Mouse (Mus musculus) cerebellum, postnatal 10 days (tissue): ENCODE results near the gene Epha4.

Source experiments
- DNase-seq, 2 experiments: peaks; one replicate each; pipeline ENCODE4 v3.0.0; 2021; ENCODE audit warnings: mixed read lengths in 2 of 2

Epha4 gene

GRCm38 (mm10) chr1:77512059-77512407 lies 2.9 kb downstream of the Epha4 start:
- DNase-seq = no peak

- no peak for DNase-seq
These were observed 3.4 kb downstream of the Epha4 start for GRCm38 (mm10) chr1:77511372-77512058.

DNA sequence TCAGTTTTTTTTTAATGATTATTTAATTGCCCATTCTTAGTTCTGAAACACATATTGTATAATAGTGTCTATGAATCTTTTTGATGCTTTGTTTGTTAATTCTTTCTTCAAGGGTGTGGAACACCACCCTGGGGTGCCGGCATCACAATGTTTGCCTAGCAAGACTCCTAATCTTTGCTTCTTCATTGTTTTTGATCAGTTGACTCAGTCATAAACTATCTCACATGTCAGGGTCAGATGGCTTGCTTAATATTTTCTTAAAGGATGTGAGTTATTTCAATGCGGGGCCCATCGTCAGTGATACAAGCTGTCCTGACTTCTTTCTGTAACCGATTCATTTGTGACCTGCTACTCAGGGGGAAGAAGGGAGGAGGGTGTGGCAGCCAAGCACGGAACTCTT lies 4.3 kb downstream of the Epha4 start:
- no peak for DNase-seq

- DNase-seq = peak in 1 of 2 experiments; percentile 6
These were observed 8.1 kb downstream of the Epha4 start for GRCm38 (mm10) chr1:77506856-77507200.

GRCm38 (mm10) chr1:77506038-77506855 lies 8.6 kb downstream of the Epha4 start:
- peak; percentile 66 to 81 for DNase-seq

GRCm38 (mm10) chr1:77505263-77505662 lies 9.6 kb downstream of the Epha4 start:
- DNase-seq = no peak

DNA sequence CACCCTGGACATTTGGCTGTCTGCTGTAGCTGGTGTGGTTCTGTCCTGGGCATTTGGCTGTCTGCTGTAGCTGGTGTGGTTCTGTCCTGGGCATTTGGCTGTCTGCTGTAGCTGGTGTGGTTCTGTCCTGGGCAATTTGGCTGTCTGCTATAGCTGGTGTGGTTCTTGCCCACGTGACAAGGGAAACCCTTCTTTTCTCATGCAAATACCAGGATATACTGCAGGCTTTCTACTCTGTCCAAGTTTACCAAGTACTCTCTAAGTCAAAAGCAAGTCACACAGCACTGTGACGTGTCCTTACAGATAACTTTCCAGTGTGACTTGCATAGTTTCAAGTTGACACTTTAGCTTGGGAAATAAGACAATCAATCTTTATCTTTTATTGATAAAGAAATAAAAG lies 10.1 kb downstream of the Epha4 start:
- DNase-seq = no peak

DNA sequence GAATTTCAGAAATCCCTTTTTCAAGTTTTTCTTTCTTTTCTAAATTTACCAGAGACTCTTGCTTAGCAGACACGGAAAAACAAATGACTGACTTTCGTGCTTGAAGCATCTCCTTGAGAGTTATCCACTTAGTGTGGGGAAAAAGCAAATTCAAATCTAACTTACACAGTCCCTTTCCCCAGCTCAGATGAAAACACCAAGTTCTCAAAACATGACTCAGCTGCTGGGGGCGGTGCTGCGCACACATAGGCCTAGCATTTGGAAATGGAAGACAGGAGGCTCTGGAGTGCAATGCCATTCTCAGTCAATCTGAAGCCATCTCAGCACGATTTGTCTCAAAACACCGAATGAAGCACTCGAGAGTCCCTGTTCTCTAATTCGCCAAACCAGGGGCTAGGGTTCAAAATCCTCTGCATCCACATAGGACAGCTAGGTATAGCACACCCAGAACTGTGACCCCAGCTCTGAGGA lies 11.1 kb downstream of the Epha4 start:
- DNase-seq = no peak

- no peak for DNase-seq
These were observed 12.3 kb downstream of the Epha4 start for GRCm38 (mm10) chr1:77502554-77503119.

GRCm38 (mm10) chr1:77501363-77501933 lies 13.4 kb downstream of the Epha4 start:
- no peak for DNase-seq

GRCm38 (mm10) chr1:77497506-77497905 lies 17.4 kb downstream of the Epha4 start:
- DNase-seq = no peak

GRCm38 (mm10) chr1:77496468-77497181 lies 18.3 kb downstream of the Epha4 start:
- DNase-seq = peak; percentile 34 to 48

- no peak for DNase-seq
These were observed 19.1 kb downstream of the Epha4 start for GRCm38 (mm10) chr1:77495790-77496158.

DNA sequence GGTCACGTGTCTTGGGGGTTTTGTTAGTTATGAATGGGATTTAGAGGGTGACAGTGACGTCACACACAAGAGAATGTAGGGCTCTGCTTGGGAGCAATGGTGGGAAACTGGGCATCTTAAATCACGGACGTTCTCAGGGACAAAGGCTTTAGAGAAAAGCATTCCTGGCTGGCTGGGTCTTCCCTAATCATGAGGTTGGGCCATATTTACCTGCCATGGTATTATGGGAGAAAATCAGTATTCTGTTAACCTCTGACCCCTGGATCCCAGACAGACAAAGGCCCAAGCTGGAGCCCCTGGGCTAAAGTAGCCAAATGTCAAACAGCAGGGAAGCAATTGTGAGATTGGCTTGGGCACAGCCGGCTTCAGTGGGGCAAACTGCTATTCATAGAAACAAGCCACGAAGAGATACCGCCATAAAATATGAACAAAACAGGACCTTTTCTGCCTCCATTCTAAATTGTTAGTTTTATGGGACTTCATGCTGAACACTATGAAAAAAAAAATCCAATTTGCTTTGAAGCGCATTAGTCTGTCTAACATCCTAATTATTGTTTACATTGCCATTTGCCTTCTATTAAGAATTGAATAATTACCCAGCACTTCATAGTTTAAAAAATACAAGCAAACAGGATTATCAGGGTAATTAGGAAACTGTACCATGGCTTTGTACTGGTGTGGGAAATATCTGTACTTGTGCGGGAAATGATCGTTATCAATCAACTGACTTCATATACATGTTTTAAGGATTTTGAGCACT lies 19.7 kb downstream of the Epha4 start:
- DNase-seq = peak; percentile 38 to 40

GRCm38 (mm10) chr1:77493841-77494635 lies 20.9 kb downstream of the Epha4 start:
- DNase-seq = peak in 1 of 2 experiments; percentile 41

DNA sequence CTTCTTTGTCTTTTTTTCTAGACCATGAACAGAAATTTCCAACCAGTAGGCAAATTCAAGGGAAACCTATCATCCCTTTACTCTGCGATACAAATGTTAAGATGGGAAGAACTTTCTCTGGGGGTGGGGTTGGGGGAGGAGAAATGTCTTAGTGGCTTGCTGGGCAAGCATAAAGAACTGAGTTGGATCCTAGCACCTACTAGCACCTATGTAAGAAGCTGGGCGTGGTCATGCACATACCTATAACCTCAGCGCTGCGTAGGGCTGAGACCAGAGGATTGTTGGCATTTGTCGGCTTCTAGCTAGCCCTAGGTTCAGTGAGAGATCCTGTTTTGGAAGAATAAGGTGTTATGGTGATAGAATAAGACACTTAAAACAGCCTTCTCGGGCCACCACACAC lies 24.7 kb downstream of the Epha4 start:
- no peak for DNase-seq

DNA sequence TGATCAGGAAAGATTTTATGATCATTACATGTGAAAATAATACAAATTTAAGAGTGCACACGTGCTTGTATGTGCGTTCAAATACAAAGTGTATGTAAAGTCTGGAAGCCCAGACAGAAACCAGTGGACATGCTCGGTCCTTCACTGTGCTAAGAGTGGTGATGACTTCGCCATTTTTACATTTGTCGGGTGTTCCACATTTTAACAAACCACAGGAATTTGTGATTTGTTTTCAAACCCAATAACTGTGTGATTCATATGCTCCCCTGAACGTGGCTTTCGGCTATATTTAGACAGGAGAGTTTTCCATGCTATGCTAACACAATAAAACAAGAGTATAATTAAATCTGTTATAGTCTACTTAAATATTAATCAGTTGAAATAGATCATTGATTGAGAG lies 25.5 kb downstream of the Epha4 start:
- no peak for DNase-seq

- no peak for DNase-seq
These were observed 26.9 kb downstream of the Epha4 start for GRCm38 (mm10) chr1:77487856-77488462.

DNA sequence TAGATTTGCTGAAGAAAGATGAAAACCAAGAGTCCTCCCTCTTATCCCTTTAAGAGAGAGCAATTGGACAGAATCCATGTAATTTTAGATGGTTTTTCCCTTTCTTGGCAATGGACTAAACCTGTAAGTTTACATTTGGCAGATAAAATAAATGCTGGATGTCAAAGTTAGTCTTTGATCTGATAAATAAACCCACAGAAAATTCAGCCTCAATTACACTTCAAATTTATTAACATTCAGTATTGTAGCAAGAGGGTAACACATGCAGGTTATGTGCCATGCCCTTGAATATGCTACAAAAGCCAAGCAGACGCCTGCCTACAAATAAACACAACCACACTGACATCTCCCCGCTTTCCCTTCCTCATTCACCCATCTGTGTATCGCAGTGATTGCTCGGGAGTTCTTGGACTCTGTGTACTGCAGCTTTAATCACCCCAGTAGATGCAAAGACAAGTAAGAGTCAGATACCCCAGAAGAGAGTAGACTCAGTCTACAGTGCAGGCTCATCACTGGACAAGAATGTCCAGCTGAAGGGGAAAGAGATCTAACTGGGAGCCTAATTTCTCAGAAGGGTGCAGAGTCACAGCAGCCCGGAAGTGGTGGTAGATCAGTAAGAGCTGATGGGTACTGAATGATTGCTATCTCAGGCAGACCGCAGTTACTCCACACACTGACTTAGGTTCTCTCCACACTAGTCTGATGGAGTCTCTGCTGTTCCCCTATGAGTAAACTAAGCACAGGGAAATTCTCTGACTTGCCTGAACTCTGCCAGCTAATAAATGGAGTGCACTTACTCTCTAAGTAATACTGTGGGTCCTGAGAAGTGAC lies 29.9 kb downstream of the Epha4 start:
- no peak for DNase-seq
